Mouse (Mus musculus): ENCODE measurements around the gene Snd1. TPM values are rescaled to one million over a fixed set of nuclear protein-coding genes. Genes with fewer than 3 reads are reported as not detected.

Snd1 gene
- polyA plus RNA-seq, 1 experiment from 2014 or later, result 70.5 TPM

- no peak for ATAC-seq (replicated peaks; ENCODE audit: insufficient number of reproducible peaks, insufficient read depth, low FRiP score, low read depth)
- H3K4me3 ChIP-seq, result no peak overlapping the region
- H3K27me3 ChIP-seq, result no peaks in the 10 kb centered on the region
- H3K9ac ChIP-seq, result no peak overlapping the region
- WGBS, result 63% methylated on average over 2 of the region's 2 CpGs
- H3K4me1 ChIP-seq (replicated peaks), result no peaks in the 10 kb centered on the region
- H3K9me3 ChIP-seq (replicated peaks), result no peaks in the 10 kb centered on the region
- no peak overlapping the region for H3K4me2 ChIP-seq
- H3K36me3 ChIP-seq, result no peaks in the 10 kb centered on the region
- H3K27ac ChIP-seq, result no peak overlapping the region
Observed at GRCm38 (mm10) chr6:28642909-28643308, 168.0 kb downstream of the Snd1 start.

- no peaks in the 10 kb centered on the region for H3K27me3 ChIP-seq
- ATAC-seq (replicated peaks; ENCODE audit: insufficient number of reproducible peaks, insufficient read depth, low FRiP score, low read depth), result no peak
- H3K9me3 ChIP-seq (replicated peaks), result no peaks in the 10 kb centered on the region
- no peak overlapping the region for H3K4me2 ChIP-seq
- no peak overlapping the region for H3K27ac ChIP-seq
- no peaks in the 10 kb centered on the region for H3K4me1 ChIP-seq (replicated peaks)
- no peak overlapping the region for H3K9ac ChIP-seq
- no peaks in the 10 kb centered on the region for H3K36me3 ChIP-seq
- H3K4me3 ChIP-seq, result no peak overlapping the region
Observed at GRCm38 (mm10) chr6:28645231-28645630, 170.3 kb downstream of the Snd1 start.

- Histone ChIP-seq H3K27ac (no peak overlapping the region), H3K4me2 (no peak overlapping the region), H3K9me3 (replicated peaks) (no peaks in the 10 kb centered on the region), H3K9ac (no peak overlapping the region), H3K36me3 (no peaks in the 10 kb centered on the region; the same call in 1 of the 2 replicates), H3K4me1 (replicated peaks) (peaks cover 5% of the 10 kb centered on the region; the same call in 1 of the 2 replicates), H3K4me3 (no peak overlapping the region), H3K27me3 (no peaks in the 10 kb centered on the region)
- 96% methylated on average over 5 of the region's 5 CpGs for WGBS
- ATAC-seq (replicated peaks; ENCODE audit: insufficient number of reproducible peaks, insufficient read depth, low FRiP score, low read depth), result no peak
Observed at GRCm38 (mm10) chr6:28656511-28656910, 181.6 kb downstream of the Snd1 start.

- Histone ChIP-seq H3K4me3 (no peak overlapping the region), H3K36me3 (no peaks in the 10 kb centered on the region; the same call in 1 of the 2 replicates), H3K9me3 (replicated peaks) (no peaks in the 10 kb centered on the region), H3K27ac (no peak overlapping the region), H3K4me1 (replicated peaks) (peaks cover 5% of the 10 kb centered on the region; the same call in 1 of the 2 replicates), H3K9ac (no peak overlapping the region), H3K27me3 (no peaks in the 10 kb centered on the region), H3K4me2 (no peak overlapping the region)
- no peak for ATAC-seq (replicated peaks; ENCODE audit: insufficient number of reproducible peaks, insufficient read depth, low FRiP score, low read depth)
- 90% methylated on average over 3 of the region's 3 CpGs for WGBS
Observed at GRCm38 (mm10) chr6:28663004-28663403, 188.1 kb downstream of the Snd1 start.

- Histone ChIP-seq H3K9ac (no peak overlapping the region), H3K4me2 (no peak overlapping the region), H3K27me3 (no peaks in the 10 kb centered on the region), H3K27ac (no peak overlapping the region), H3K36me3 (no peaks in the 10 kb centered on the region; the same call in 1 of the 2 replicates), H3K9me3 (replicated peaks) (no peaks in the 10 kb centered on the region), H3K4me1 (replicated peaks) (peaks cover 5% of the 10 kb centered on the region; the same call in 1 of the 2 replicates), H3K4me3 (no peak overlapping the region)
- WGBS, result 89% methylated on average over 5 of the region's 5 CpGs
- no peak for ATAC-seq (replicated peaks; ENCODE audit: insufficient number of reproducible peaks, insufficient read depth, low FRiP score, low read depth)
Observed at GRCm38 (mm10) chr6:28663670-28664069, 188.7 kb downstream of the Snd1 start.

GRCm38 (mm10) chr6:28664716-28665115 is 189.8 kb downstream of the Snd1 start:
- Histone ChIP-seq H3K9ac (no peak overlapping the region), H3K4me2 (no peak overlapping the region), H3K27ac (no peak overlapping the region), H3K27me3 (no peaks in the 10 kb centered on the region), H3K4me1 (replicated peaks) (no peaks in the 10 kb centered on the region), H3K36me3 (no peaks in the 10 kb centered on the region; the same call in 1 of the 2 replicates), H3K4me3 (no peak overlapping the region), H3K9me3 (replicated peaks) (no peaks in the 10 kb centered on the region)
- ATAC-seq (replicated peaks; ENCODE audit: insufficient number of reproducible peaks, insufficient read depth, low FRiP score, low read depth), result no peak
- WGBS, result 85% methylated on average over 3 of the region's 3 CpGs

- no peak overlapping the region for H3K27ac ChIP-seq
- H3K9ac ChIP-seq, result no peak overlapping the region
- H3K9me3 ChIP-seq (replicated peaks), result no peaks in the 10 kb centered on the region
- no peaks in the 10 kb centered on the region for H3K4me1 ChIP-seq (replicated peaks)
- 96% methylated on average over 1 of the region's 1 CpGs for WGBS
- ATAC-seq (replicated peaks; ENCODE audit: insufficient number of reproducible peaks, insufficient read depth, low FRiP score, low read depth), result no peak
- H3K36me3 ChIP-seq, result no peaks in the 10 kb centered on the region
- H3K4me2 ChIP-seq, result no peak overlapping the region
- no peaks in the 10 kb centered on the region for H3K27me3 ChIP-seq
- H3K4me3 ChIP-seq, result no peak overlapping the region
Observed at GRCm38 (mm10) chr6:28667586-28667985, 192.6 kb downstream of the Snd1 start.

GRCm38 (mm10) chr6:28669251-28669650 is 194.3 kb downstream of the Snd1 start:
- Histone ChIP-seq H3K4me3 (no peak overlapping the region), H3K9me3 (replicated peaks) (no peaks in the 10 kb centered on the region), H3K27me3 (no peaks in the 10 kb centered on the region), H3K9ac (no peak overlapping the region), H3K36me3 (no peaks in the 10 kb centered on the region), H3K4me2 (no peak overlapping the region), H3K27ac (no peak overlapping the region), H3K4me1 (replicated peaks) (no peaks in the 10 kb centered on the region)
- WGBS, result 89% methylated on average over 5 of the region's 5 CpGs
- no peak for ATAC-seq (replicated peaks; ENCODE audit: insufficient number of reproducible peaks, insufficient read depth, low FRiP score, low read depth)

- Histone ChIP-seq H3K4me1 (replicated peaks) (no peaks in the 10 kb centered on the region), H3K9ac (no peak overlapping the region), H3K27ac (no peak overlapping the region), H3K9me3 (replicated peaks) (no peaks in the 10 kb centered on the region), H3K4me2 (no peak overlapping the region), H3K27me3 (no peaks in the 10 kb centered on the region), H3K4me3 (no peak overlapping the region), H3K36me3 (no peaks in the 10 kb centered on the region)
- no peak for ATAC-seq (replicated peaks; ENCODE audit: insufficient number of reproducible peaks, insufficient read depth, low FRiP score, low read depth)
- WGBS, result 94% methylated on average over 1 of the region's 1 CpGs
Observed at GRCm38 (mm10) chr6:28672388-28672787, 197.4 kb downstream of the Snd1 start.

- 90% methylated on average over 1 of the region's 1 CpGs for WGBS
- no peak overlapping the region for H3K4me3 ChIP-seq
- H3K4me2 ChIP-seq, result no peak overlapping the region
- no peaks in the 10 kb centered on the region for H3K27me3 ChIP-seq
- no peaks in the 10 kb centered on the region for H3K9me3 ChIP-seq (replicated peaks)
- H3K4me1 ChIP-seq (replicated peaks), result peaks cover 6% of the 10 kb centered on the region; the same call in 1 of the 2 replicates
- H3K36me3 ChIP-seq, result no peaks in the 10 kb centered on the region
- H3K9ac ChIP-seq, result no peak overlapping the region
- H3K27ac ChIP-seq, result no peak overlapping the region
- no peak for ATAC-seq (replicated peaks; ENCODE audit: insufficient number of reproducible peaks, insufficient read depth, low FRiP score, low read depth)
Observed at GRCm38 (mm10) chr6:28674686-28675085, 199.7 kb downstream of the Snd1 start.

- Histone ChIP-seq H3K9ac (no peak overlapping the region), H3K9me3 (replicated peaks) (no peaks in the 10 kb centered on the region)
- WGBS, result 61% methylated on average over 1 of the region's 1 CpGs
Observed at GRCm38 (mm10) chr6:28678896-28679295, 204.0 kb downstream of the Snd1 start.

GRCm38 (mm10) chr6:28680537-28680936 is 205.6 kb downstream of the Snd1 start:
- Histone ChIP-seq H3K4me2 (no peak overlapping the region), H3K9me3 (replicated peaks) (no peaks in the 10 kb centered on the region), H3K27me3 (no peaks in the 10 kb centered on the region), H3K36me3 (no peaks in the 10 kb centered on the region), H3K27ac (no peak overlapping the region), H3K9ac (no peak overlapping the region), H3K4me3 (no peak overlapping the region), H3K4me1 (replicated peaks) (peaks cover 26% of the 10 kb centered on the region)
- WGBS, result 51% methylated on average over 4 of the region's 4 CpGs
- ATAC-seq (replicated peaks; ENCODE audit: insufficient number of reproducible peaks, insufficient read depth, low FRiP score, low read depth), result no peak

More at GRCm38 (mm10) chr6:28678896-28679295, 204.0 kb downstream of the Snd1 start:
- peaks cover 26% of the 10 kb centered on the region for H3K4me1 ChIP-seq (replicated peaks)
- H3K27ac ChIP-seq, result no peak overlapping the region
- H3K4me2 ChIP-seq, result no peak overlapping the region
- no peak for ATAC-seq (replicated peaks; ENCODE audit: insufficient number of reproducible peaks, insufficient read depth, low FRiP score, low read depth)
- no peak overlapping the region for H3K4me3 ChIP-seq
- H3K27me3 ChIP-seq, result no peaks in the 10 kb centered on the region
- H3K36me3 ChIP-seq, result no peaks in the 10 kb centered on the region
